Mouse (Mus musculus): ENCODE measurements around the gene Gm10273.

- TF ChIP-seq CTCF (IDR thresholded peaks at IDR 0.05; ENCODE audit: control insufficient read depth, insufficient read depth, low read length) (no peak), POLR2A (IDR thresholded peaks at IDR 0.05; ENCODE audit: borderline replicate concordance, control insufficient read depth, low read depth, low read length) (no peak)
Measured at GRCm38 (mm10) chr10:59380411-59380821, 15.0 kb upstream of the Gm10273 start.
